Mouse (Mus musculus) MN1 (cell line): ENCODE data around the gene Nt5dc3.

ENCODE experiments used
- DNase-seq: peaks from one replicate; pipeline ENCODE4 v3.0.0-alpha.2; 2016; ENCODE audit warnings: low spot score

Gene Nt5dc3

GRCm38 (mm10) chr10:86815133-86815532 is 36.3 kb downstream of the Nt5dc3 start:
- DNase-seq = no peak

- DNase-seq = no peak
Observed at GRCm38 (mm10) chr10:86819649-86820165, 40.9 kb downstream of the Nt5dc3 start.

GRCm38 (mm10) chr10:86821014-86821413 is 42.2 kb downstream of the Nt5dc3 start:
- no peak for DNase-seq

GRCm38 (mm10) chr10:86824093-86824492 is 45.3 kb downstream of the Nt5dc3 start:
- DNase-seq = no peak

- DNase-seq = no peak
Observed at GRCm38 (mm10) chr10:86824871-86825270, 46.1 kb downstream of the Nt5dc3 start.

DNA sequence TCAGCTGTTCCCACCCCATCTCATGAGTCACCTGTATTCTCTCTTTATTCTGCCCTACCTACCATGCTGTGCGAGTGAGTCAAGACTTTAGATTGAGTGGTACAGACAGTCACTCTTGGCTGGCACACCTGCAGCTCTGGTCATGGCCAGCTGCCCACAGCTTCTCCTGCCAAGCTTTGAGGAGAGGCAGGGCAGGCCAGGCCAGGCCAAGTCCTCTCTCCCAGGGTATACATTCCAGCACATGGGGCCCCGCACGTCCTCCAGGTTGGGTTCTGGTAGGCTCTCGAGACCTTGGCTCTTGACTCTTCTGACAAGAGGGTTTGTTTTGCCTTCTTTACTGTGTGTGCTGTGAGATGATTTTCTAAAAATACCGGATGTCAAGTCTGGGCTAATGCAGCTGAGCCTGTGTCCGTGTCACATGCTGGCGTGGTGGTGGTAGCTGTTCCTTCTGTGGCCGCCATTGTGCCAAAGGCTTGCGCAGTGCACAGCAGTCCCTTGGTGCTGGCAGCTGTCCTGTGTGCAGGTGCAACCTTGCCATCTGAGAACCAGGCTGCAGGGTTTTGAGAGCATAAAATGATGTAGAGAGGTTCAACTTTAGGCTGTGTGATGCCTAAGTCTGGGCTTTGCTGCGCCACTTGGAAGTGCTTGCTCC is 47.2 kb downstream of the Nt5dc3 start:
- DNase-seq = no peak

GRCm38 (mm10) chr10:86826929-86827328 is 48.1 kb downstream of the Nt5dc3 start:
- no peak for DNase-seq

DNA sequence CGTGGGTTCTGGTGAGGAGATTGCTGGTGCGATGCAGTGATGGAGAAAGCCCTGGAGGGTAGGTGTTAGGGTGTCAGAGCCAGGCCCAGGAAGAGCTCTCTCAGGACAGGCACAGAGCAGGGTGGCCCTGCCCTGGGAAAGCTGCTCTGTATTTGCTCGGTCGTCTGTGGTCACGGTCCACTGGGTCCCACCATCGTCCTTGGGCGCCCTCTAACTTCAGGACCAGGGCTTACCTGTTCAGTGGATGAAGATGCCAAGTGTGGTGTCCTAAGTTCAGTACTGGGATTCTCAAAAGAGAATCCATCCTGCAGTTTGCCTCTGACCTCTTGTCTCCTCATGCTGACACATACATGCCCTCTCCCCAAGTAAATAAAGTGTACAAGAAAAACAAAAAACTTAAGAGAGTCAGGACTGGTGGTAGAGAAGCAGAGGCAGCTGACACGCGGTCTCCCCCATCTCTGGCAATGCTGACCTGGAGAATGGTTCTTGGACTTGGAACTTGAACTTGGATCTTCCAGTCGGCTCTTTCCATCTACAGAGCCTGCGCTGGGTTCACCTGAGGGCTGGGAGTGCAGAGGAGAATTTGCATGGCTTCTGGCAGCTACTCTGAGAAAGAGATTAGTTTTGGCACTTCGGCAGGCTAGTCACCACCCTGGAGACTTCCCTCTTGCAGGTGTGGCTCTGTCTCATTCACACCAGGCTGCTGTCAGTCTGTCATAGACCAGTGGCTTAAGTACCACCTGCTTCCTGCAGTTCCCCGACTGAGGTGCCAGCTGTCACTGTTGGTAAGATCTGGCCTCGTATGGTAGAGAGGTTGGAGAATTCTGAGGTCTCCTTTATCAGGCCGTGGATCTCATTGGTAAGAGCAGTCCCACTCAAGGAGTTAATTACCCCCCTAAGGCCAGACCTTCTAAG is 49.7 kb downstream of the Nt5dc3 start:
- DNase-seq = no peak

DNA sequence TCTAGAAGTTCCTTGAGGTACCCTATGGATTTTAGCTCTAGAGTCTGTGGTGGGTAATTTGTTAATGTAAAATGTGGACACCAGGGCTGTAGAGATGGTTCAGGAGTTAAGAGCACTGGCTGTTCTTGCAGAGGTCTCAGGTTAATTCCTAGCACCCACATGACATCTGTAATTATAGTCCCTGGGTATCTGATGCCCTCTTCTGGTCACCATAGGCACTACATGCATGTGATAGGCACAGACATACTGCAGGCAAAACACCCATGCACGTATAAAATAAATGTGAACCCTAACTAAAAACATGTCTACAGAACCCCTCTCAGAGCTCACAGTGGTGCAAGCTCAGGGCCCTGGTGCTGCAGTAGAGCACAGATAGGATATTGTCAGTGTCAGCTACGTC is 50.7 kb downstream of the Nt5dc3 start:
- no peak for DNase-seq

- no peak for DNase-seq
Observed at GRCm38 (mm10) chr10:86836784-86837183, 58.0 kb downstream of the Nt5dc3 start.

- no peak for DNase-seq
Observed at GRCm38 (mm10) chr10:86838827-86839226, 60.0 kb downstream of the Nt5dc3 start.

- DNase-seq = no peak
Observed at GRCm38 (mm10) chr10:86842659-86843058, 63.9 kb downstream of the Nt5dc3 start.

GRCm38 (mm10) chr10:86846926-86847467 is 68.2 kb downstream of the Nt5dc3 start:
- DNase-seq = no peak

DNA sequence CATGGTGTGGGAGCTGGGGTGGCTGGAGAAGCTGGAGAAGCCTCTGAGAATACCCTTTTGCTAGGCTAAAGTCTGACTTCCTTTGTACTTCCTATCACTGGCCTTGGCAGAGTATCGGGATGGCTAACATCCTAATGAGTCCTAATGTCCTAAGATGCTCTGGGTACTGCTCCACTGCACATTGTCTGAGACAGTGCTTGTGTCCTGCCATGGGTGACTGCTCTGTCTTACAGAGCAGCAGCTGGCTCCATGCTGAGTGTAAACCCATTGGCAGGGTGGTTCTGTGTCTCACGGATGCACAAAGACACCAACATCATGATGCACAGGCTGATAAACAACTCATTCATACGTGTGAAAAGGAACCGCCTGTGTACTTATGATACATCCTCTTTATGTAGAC is 70.3 kb downstream of the Nt5dc3 start:
- DNase-seq = no peak

GRCm38 (mm10) chr10:86849508-86849907 is 70.7 kb downstream of the Nt5dc3 start:
- no peak for DNase-seq

- DNase-seq = no peak
Observed at GRCm38 (mm10) chr10:86852160-86852559, 73.4 kb downstream of the Nt5dc3 start.

- no peak for DNase-seq
Observed at GRCm38 (mm10) chr10:86853433-86853832, 74.6 kb downstream of the Nt5dc3 start.

GRCm38 (mm10) chr10:86860396-86860795 is 81.6 kb downstream of the Nt5dc3 start:
- no peak for DNase-seq

DNA sequence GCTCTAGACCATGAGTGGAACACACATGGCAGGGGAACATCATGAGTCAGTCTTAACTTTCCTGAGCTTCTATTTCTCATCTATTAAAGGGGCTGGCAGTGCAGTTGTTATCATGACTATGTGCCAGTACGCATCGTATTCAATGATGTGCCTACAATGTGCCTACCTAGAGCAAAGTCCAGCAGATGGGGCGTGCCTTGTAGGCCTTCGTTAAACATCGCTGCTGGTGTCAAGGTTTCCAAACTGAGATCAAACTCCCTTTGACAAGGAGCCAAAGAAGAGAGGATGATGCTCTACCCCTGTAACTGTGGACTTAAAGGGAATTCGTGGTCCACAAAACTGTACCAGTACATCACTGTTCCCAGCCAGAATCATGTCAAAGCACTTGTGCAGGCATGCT is 83.7 kb downstream of the Nt5dc3 start:
- no peak for DNase-seq

DNA sequence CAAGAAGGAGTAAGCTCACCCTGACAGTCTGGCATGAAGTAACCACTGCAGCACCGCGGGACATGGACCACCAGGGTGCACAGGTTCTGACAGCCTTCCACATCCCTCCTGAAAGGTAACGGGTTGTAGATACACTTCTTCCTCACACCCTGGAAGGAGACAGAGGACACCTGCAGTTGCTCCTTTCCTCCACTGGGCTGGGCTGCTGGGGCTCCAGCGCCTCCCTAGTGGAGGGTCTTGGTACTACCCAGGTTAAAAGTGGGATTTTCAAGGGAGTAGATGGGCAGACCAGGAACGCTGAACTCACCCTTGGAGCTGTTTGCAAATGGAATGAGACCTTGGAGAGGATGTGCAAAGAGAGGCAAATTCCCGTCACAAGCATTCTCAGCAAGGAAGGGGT is 84.6 kb downstream of the Nt5dc3 start:
- DNase-seq = no peak

- no peak for DNase-seq
Observed at GRCm38 (mm10) chr10:86872121-86872520, 93.3 kb downstream of the Nt5dc3 start.

DNA sequence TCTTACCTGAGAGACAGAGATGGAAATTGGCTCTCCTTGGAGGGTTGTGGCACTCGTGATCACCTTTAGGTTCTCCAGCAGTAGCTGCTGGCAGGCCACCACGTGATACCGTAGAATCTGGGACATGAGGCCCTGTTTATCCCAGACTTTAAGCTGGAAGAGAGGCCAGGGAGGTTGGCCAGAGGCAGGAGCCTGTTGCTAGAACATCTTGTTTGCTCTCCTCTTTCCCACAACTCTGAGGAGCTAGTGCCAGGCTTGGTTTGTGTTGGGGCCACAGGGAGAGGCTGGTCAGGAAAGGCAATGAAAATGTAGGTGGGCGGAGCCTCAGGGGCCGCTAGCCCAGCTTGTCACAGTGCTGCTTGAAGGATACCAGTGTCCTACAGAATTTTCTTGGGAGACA is 93.8 kb downstream of the Nt5dc3 start:
- no peak for DNase-seq

GRCm38 (mm10) chr10:86878721-86879120 is 99.9 kb downstream of the Nt5dc3 start:
- no peak for DNase-seq
